Mouse (Mus musculus) CD8-positive naive resting alpha-beta T cell, adult 2 months (primary cell): Measurements from ENCODE around the gene Spns2.
"Not testable (repeated sequence)": the region's sequence is repeated elsewhere in the genome, so short reads cannot be mapped to it uniquely, and the experiment has no call there.

Experiments used
- DNase-seq, 2 experiments: peaks; one replicate each; pipeline ENCODE4 v3.0.0; 2022; ENCODE audit warnings: low read depth in 2 of 2, low spot score in 2 of 2

Spns2 gene

GRCm38 (mm10) chr11:72475408-72475807 is 14.3 kb downstream of the Spns2 start:
- no peak for DNase-seq

- no peak for DNase-seq
Observed at GRCm38 (mm10) chr11:72474926-72475325, 14.8 kb downstream of the Spns2 start.

DNA sequence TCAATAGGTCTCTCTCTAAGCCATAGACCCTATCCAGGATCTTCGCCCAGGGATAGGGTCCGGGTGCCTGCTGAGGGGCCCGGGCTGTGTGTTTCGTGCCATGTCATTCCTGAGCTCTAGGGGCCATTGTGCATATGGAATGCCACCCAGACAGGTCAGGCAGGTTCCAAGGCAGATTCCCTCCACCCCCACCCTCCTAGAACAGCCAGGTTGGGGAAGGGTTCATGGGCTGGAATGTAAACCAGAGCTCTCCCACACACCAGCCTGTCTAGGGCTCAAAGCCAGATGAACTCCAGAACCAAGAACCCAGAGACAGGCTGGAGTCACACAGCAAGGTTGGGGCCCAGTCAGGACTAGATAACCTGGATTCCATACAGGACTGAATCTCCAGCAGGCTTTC is 16.2 kb downstream of the Spns2 start:
- no peak for DNase-seq

- no peak for DNase-seq
Observed at GRCm38 (mm10) chr11:72471381-72471780, 18.3 kb downstream of the Spns2 start.

GRCm38 (mm10) chr11:72470004-72470403 is 19.7 kb downstream of the Spns2 start:
- no peak for DNase-seq

DNA sequence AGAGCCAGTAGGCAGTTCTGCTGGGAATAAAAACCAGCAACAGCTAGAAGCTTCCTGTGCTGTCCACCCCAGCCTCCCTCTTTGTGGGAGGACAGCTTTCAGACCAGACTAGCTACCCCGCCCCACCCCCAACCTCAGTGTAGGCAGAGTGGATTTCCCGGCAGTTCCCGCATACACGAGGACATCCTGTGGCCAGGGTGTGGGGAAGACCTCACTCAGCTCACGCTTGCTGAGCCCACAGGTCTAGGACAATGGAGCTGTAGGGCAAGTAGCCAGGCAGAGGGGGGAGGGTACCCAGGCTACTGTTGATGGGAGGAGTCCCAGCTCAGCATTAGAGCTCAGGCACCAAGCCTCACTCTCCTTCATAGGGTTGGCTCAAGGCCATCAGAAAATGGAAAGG is 20.5 kb downstream of the Spns2 start:
- DNase-seq: no peak

DNA sequence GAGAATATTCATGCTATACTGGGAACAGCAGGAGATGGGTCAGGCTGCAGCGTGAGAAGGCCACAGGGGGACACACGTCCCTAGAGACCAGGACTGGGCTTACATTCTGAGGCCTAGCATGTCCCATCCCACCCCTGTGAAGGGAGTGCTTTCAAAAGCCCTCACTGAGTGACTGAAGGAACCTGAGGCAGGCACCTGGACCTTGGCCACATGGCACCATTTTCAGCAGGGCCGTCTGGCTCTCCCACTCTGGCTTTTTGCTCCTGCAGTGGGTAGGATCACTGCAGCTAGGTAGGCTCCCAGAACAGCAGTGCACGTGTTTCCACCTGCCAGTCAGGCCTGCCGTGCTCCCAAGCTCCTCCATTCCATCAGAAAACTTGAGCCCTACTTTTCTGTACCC is 21.2 kb downstream of the Spns2 start:
- DNase-seq: no peak

- DNase-seq: no peak
Observed at GRCm38 (mm10) chr11:72466694-72467507, 22.8 kb downstream of the Spns2 start.

GRCm38 (mm10) chr11:72465978-72466693 is 23.6 kb downstream of the Spns2 start:
- no peak for DNase-seq

GRCm38 (mm10) chr11:72464821-72465220 is 24.9 kb downstream of the Spns2 start:
- DNase-seq: no peak

GRCm38 (mm10) chr11:72461500-72461981 is 28.2 kb downstream of the Spns2 start:
- no peak for DNase-seq

DNA sequence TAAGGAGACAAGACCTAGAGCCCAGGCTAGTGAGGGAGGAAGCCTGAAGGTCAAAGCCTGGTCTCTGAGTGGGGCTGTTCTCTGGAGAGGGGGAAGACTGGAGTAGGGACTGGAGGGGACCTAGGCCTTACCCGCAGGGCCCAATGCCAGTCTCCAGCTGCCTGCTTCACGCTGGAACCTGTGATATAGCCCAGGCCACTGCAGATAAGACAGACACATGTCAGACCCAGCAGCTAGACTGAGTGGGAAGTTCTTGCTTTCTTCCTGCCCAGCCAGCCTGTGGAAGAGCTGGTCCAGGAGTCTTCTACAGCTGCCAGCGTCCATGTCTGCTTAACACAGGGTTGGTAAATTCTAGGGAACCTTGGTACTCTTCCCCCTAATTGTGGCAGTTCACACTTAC is 31.2 kb downstream of the Spns2 start:
- no peak for DNase-seq

DNA sequence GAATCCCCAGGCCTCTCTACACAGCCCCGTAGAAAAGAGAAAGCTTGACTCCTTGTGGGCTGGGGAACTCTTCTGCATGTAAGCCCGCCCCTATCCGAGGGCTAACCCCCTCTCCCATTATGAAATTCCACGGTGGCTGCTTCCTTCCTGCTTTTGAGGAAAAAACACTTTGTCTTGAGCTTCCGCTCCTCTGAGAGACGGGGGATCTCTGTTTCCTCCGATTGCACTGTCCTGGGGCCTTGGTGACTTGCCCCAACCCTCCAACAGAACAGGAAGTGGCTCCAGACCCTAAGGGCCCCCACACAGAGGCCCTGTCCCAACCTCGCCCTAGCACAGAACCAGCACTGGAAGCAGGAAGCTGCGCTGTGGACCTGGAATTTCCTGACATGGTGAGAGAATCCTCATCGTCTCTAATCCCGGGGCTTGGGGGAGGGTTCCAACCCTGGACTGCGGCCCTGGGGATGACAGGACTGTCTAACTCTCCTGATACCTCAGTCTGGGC is 31.7 kb downstream of the Spns2 start:
- no peak for DNase-seq

DNA sequence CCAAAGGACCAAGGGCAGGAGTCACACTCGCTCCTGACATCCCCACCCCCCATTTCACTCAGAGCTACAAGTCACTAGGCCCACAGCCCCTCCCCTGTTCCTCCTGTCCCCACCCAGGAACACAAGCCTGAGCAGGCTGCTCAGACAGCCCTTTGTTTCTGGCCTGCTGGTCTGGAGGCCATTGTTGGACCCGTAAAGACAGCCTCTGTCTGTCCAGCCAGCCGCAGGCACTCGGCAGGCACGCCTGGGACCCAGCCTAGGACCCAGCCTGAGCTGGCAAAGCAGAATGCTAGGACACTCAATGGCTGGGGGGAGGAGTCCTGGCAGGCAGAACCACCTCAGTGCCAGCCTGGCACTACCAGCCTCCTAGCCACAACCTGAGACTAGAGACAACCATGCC is 34.0 kb downstream of the Spns2 start:
- no peak for DNase-seq

- DNase-seq: no peak
Observed at GRCm38 (mm10) chr11:72453105-72453953, 36.4 kb downstream of the Spns2 start.

DNA sequence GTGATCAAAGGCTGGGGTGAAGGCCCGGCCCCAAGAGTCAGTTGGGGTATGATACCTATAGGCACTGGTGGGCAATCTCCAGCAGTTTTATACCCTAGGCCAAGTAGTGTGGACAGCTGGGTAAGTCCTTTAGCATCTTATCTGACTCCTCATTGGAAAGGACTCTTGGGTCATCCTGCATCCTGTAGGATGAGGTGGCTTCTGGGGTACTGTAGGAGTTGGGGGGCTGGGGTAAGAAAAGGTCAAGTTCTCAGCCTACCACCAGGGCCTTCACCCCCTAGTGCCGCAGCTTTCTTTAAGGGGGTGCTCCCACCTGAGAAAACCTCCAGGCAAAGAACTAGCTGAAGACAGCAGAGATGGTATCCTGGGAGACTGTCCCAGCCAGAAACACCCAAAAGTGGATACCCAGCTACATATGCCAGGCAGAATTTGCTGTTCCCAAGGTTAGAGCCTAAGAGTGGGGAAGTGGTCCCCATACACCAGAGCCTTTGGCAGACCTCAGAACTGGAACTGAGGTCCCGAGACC is 37.5 kb downstream of the Spns2 start:
- DNase-seq: no peak

- no peak for DNase-seq
Observed at GRCm38 (mm10) chr11:72447475-72447874, 42.2 kb downstream of the Spns2 start.

DNA sequence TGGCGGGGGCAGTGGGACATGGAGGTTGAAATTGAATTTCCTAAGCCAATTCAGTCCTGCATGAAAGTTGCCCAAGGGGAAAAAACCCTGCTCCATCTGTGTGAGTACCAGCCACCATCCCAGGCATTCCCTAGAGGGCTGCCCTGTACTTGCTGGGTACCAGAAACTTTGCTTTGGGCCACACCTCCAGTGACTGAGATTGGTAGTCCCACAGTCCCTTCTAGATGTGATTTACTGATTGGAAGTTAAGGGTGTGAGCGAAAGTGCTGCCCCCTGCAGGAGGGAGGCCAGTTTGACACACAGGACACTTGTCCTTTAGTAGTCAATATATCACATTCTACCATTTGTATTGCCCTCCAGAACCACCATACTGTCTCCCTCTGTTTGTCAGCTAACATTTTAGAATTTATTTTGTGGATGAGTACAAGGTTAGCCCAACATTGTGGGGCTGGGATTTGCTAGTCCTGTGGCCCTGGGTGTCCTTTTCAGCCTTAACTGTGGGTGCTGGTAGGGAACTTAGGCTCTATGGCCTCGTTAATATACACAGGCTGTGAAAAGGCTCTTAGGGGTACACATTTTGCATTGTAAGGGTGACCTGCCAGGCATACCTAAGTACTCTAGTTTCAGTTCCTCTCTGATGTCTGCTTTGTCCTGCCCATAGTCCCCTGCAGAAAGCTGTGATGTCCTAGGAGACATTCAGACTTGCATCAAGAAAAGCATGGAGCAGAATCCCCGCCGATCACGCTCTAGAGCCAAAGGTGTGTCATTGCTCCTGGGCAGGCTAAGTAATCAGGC is 43.2 kb downstream of the Spns2 start:
- peak; percentile 48 to 72 for DNase-seq

DNA sequence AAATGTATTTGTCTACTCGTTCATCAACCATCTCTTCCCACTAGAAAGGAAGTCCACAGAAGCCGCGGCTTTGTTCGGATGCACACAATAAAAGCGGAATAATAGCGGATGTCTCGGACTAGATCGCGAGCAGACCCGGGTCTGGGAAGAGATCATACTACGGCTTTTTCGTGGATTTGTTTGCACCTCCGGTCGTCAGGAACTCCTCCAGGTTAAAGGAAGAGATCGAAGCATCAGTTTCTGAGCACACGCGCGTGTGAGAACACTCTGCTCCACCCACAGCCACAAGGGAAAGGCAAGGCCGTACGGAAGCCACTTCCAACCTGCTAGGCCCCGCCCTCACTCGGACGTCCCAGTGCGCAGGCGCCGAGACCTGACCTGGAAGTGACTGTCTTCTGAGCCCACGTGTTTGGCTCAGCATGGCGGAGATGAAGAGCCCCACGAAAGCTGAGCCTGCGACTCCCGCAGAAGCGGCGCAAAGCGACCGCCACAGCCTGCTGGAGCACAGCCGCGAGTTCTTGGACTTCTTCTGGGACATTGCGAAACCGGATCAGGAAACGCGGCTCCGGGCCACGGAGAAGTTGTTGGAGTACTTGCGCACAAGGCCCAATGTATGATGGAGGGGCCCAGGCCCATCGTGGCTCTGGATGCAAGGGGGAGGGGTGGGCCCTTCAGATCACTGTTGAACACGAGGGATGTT is 48.6 kb downstream of the Spns2 start, which contains the start of gene Mybbp1a:
Gene Mybbp1a (plus strand): TSS at position 391 of the 700 bp plus-strand sequence.
- peak; percentile 97 to 99 for DNase-seq

DNA sequence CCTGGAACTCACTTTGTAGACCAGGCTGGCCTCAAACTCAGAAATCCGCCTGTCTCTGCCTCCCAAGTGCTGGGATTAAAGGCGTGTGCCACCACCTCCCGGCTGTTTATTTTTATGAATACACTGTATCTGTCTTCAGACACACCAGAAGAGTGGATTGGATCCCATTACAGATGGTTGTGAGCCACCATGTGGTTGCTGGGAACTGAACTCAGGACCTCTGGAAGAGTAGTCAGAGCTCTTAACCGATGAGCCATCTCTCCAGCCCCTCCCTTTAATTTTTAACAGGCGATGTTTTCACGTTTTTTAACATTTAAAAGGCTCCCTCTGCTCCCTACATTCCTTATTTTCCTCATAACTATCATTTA is 49.1 kb downstream of the Spns2 start:
- DNase-seq: not testable (repeated sequence)
